Mouse (Mus musculus): ENCODE data around the gene Mcm8.

Gene Mcm8

GRCm38 (mm10) chr2:132873657-132874326 is 57.9 kb downstream of the Mcm8 start:
- no peak for DNase-seq

GRCm38 (mm10) chr2:132876991-132877390 is 61.0 kb downstream of the Mcm8 start:
- peak; percentile 74 for DNase-seq

GRCm38 (mm10) chr2:132879261-132880044 is 63.5 kb downstream of the Mcm8 start:
- DNase-seq = no peak

- DNase-seq = no peak
These were observed 65.1 kb downstream of the Mcm8 start, which contains the start of gene Lrrn4 for GRCm38 (mm10) chr2:132880844-132881645. Gene Lrrn4, minus strand, starts transcription at chr2:132880891.

GRCm38 (mm10) chr2:132884303-132884967 is 68.5 kb downstream of the Mcm8 start:
- no peak for DNase-seq

GRCm38 (mm10) chr2:132885312-132885711 is 69.4 kb downstream of the Mcm8 start:
- DNase-seq = no peak

Data from kidney, adult 9 months (tissue).